ENCODE assay signal across 29 mouse cellular contexts in the genomic region with DNA sequence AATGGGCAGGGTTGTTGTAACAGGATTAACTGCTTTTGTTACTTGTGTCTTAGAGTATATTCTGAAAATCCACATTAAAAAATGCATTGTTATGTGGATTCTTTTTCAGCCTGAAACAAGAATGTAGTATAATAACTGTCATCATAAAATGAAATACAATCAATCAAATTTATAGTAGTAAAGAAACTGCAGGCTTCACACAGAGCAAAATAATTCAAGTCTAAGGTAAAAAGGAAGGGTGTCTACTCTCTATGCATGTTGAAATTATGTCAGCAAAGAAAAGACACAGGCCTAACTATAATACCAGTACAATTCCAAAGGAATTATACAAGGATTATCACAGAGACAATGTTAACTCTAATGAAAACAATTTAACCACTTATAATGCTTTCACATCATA.
"Had no signal": no experiment of that assay in that cellular context is flagged by ENCODE, and none has a peak within 500 bp of the region (broad histone marks: within the 10 kb centered on the region; RNA-seq: fewer than 3 reads in every experiment).

No protein-coding gene starts in this region.

- H3K9ac ChIP-seq: embryonic facial prominence, embryonic 12.5 days; embryonic facial prominence, embryonic 13.5 days; embryonic facial prominence, embryonic 15.5 days; forebrain, embryonic 12.5 days; forebrain, embryonic 13.5 days; forebrain, embryonic 15.5 days; forebrain, postnatal 0 days had no signal

- H3K4me3 ChIP-seq: embryonic facial prominence, embryonic 10.5 days; embryonic facial prominence, embryonic 12.5 days; embryonic facial prominence, embryonic 13.5 days; embryonic facial prominence, embryonic 15.5 days; erythroblast, embryonic 14.5 days; forebrain, embryonic 10.5 days; forebrain, embryonic 12.5 days; forebrain, embryonic 13.5 days; forebrain, embryonic 15.5 days; gastrocnemius, adult 2 months; heart, adult 2 months had no signal

- H3K27me3 ChIP-seq: embryonic facial prominence, embryonic 12.5 days; embryonic facial prominence, embryonic 13.5 days; embryonic facial prominence, embryonic 15.5 days; forebrain, embryonic 12.5 days; forebrain, embryonic 13.5 days; forebrain, embryonic 15.5 days had no signal

- DNase-seq: cerebellum, adult 2 months; cerebellum, adult 8-10 months; cerebellum, adult 9-10 months; cerebellum, adult 9-11 months; cerebellum, postnatal 10 days; cerebellum, postnatal 14 days; cerebellum, postnatal 25 days; cerebellum, postnatal 36 days; embryo, embryonic 11 days; forebrain, postnatal 0 days; gastrocnemius, adult 2 months; gastrocnemius, postnatal 10 days; gastrocnemius, postnatal 14 days; gastrocnemius, postnatal 25 days; gastrocnemius, postnatal 36 days; heart, adult 11 months; heart, adult 18-20 months; heart, adult 2 months had no signal

- ATAC-seq: forebrain, embryonic 13.5 days; forebrain, embryonic 14.5 days; forebrain, embryonic 15.5 days; forebrain, embryonic 16.5 days; forebrain, postnatal 0 days had no signal

- H3K4me1 ChIP-seq: embryonic facial prominence, embryonic 10.5 days; embryonic facial prominence, embryonic 12.5 days; embryonic facial prominence, embryonic 13.5 days; embryonic facial prominence, embryonic 15.5 days; forebrain, embryonic 10.5 days; forebrain, embryonic 12.5 days; forebrain, embryonic 13.5 days; forebrain, embryonic 15.5 days had no signal

- H3K4me2 ChIP-seq: embryonic facial prominence, embryonic 12.5 days; embryonic facial prominence, embryonic 13.5 days; embryonic facial prominence, embryonic 15.5 days; forebrain, embryonic 12.5 days; forebrain, embryonic 13.5 days; forebrain, embryonic 15.5 days had no signal

- H3K36me3 ChIP-seq: embryonic facial prominence, embryonic 10.5 days; embryonic facial prominence, embryonic 12.5 days; embryonic facial prominence, embryonic 13.5 days; embryonic facial prominence, embryonic 15.5 days; forebrain, embryonic 10.5 days; forebrain, embryonic 12.5 days; forebrain, embryonic 15.5 days had no signal

- H3K27ac ChIP-seq: embryonic facial prominence, embryonic 10.5 days; embryonic facial prominence, embryonic 12.5 days; embryonic facial prominence, embryonic 13.5 days; embryonic facial prominence, embryonic 15.5 days; forebrain, embryonic 10.5 days; forebrain, embryonic 12.5 days; forebrain, embryonic 13.5 days; forebrain, embryonic 15.5 days; gastrocnemius, adult 2 months; heart, adult 2 months had no signal

- H3K9me3 ChIP-seq: embryonic facial prominence, embryonic 10.5 days; embryonic facial prominence, embryonic 12.5 days; embryonic facial prominence, embryonic 13.5 days; embryonic facial prominence, embryonic 15.5 days; forebrain, embryonic 10.5 days; forebrain, embryonic 12.5 days; forebrain, embryonic 13.5 days; forebrain, embryonic 15.5 days had no signal
